Mouse (Mus musculus) forebrain, embryonic 16.5 days (tissue): ENCODE results near the gene Nlgn2. TPM values are rescaled to one million over a fixed set of nuclear protein-coding genes. Genes with fewer than 3 reads are reported as not detected.

Source experiments
- ATAC-seq: fragments of 200-750 bp; cut with Nextera tagmentation; 2 replicates; pipeline ENCODE4 v1.8.0; 2017; ENCODE audit warnings: mild to moderate bottlenecking, moderate library complexity
- H3K27ac ChIP-seq: fragments of 300-500 bp; sonication (generic); 2 replicates; pipeline ENCODE4 v1.5.1; 2014; ENCODE audit warnings: low read length, control low read depth
- H3K27me3 ChIP-seq: fragments of 300-500 bp; sonication (generic); replicated peaks from 2 replicates; pipeline ENCODE4 v1.6.1; 2014; ENCODE audit warnings: low read length; ENCODE audit not compliant: control insufficient read depth, insufficient read depth
- H3K36me3 ChIP-seq: fragments of 300-500 bp; sonication (generic); 2 replicates; pipeline ENCODE4 v1.6.1; 2014; ENCODE audit not compliant: control insufficient read depth, insufficient read depth
- H3K4me1 ChIP-seq: fragments of 300-500 bp; sonication (generic); replicated peaks from 2 replicates; pipeline ENCODE4 v1.6.1; 2014; ENCODE audit warnings: low read length; ENCODE audit not compliant: control insufficient read depth, insufficient read depth
- H3K4me2 ChIP-seq: fragments of 300-500 bp; sonication (generic); 2 replicates; pipeline ENCODE4 v1.6.1; 2014; ENCODE audit warnings: mild to moderate bottlenecking, low read length, control low read depth
- H3K4me3 ChIP-seq: fragments of 300-500 bp; sonication (generic); replicated peaks from 2 replicates; pipeline ENCODE4 v1.5.1; 2014; ENCODE audit warnings: mild to moderate bottlenecking, low read length, control low read depth
- H3K9ac ChIP-seq: fragments of 300-500 bp; sonication (generic); replicated peaks from 2 replicates; pipeline ENCODE4 v1.6.1; 2014; ENCODE audit warnings: low read depth, low read length, control low read depth
- H3K9me3 ChIP-seq: fragments of 300-500 bp; sonication (generic); 2 replicates; pipeline ENCODE4 v1.6.1; 2016; ENCODE audit warnings: low read length; ENCODE audit not compliant: control insufficient read depth
- WGBS: fragments of 180-500 bp; shearing (Covaris S2); extraction: QIAGEN DNeasy Blood & Tissue Kit; methylation state at CpG from one replicate; pipeline ENCODE4 v1.1.7; 2014; 5-methylcytosine and 5-hydroxymethylcytosine counted together
- polyA plus RNA-seq: library from polyadenylated mRNA; unstranded; fragments of >200 nt; fragmentation: Nextera tagmentation; extraction: Ambion mirVana; gene quantifications from 2 replicates; pipeline ENCODE4 v1.2.1, GENCODE M21; 2015

The Nlgn2 gene
- polyA plus RNA-seq, 1 experiment from 2014 or later: 22.8 TPM

DNA sequence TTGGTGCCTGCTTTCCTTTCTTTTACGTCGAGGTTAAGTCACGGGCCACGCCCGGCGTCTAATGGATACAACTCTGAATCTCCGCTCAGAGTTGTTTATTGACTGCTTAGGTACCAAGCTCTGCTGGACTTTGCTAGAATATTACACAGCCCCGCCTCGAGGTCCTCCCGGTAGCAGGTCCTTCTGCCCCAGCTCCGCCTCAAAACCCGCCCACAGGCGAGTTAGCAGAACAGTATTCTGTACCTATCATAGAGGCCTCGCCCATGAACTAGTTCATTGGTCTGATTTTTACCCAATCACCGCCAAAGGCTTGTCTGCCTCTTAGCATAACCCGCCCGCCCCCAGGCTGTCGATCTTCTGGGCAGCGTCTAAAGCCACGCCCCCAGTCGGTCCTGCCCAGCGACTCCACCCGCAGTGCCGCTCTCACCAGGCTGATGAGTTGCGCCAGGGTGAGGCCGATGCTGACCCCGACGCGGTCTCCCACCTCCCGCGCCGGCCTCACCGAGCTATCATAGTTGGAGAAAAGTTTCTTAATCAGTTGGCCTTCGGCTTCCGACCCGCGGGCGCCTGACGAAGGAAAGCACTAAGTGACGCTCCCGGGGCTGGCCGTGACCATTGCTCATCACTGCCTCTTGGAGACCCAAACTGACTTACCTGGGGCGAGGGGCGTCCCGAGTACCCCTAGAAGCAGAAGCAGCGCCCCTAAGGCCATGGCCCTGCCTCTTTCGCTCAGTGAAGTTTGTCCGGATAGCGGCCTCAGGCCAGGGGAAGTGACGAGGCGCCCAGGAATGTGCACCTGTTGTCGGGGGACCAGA, 42.2 kb downstream of the Nlgn2 start, which contains the start of gene Chrnb1:
Gene Chrnb1, minus strand, starts transcription at position 776 of the 815 bp plus-strand sequence.
- H3K27ac ChIP-seq: no peak within 1 kb of the TSS
- ATAC-seq: peak; percentile 95
- peak within 1 kb of the TSS; percentile 87 for H3K4me2 ChIP-seq
- H3K4me3 ChIP-seq: peak within 1 kb of the TSS; percentile 53
- H3K36me3 ChIP-seq: no peaks in the 10 kb centered on the region
- no peaks in the 10 kb centered on the region for H3K9me3 ChIP-seq
- H3K4me1 ChIP-seq: peaks cover 21% of the 10 kb centered on the region
- WGBS: 2% methylated on average over 49 of the region's 52 CpGs
- H3K9ac ChIP-seq: peak within 1 kb of the TSS; percentile 48
- H3K27me3 ChIP-seq: peaks cover 4% of the 10 kb centered on the region; the same call in 1 of the 2 replicates

- no peak overlapping the region for H3K4me2 ChIP-seq
- peaks cover 11% of the 10 kb centered on the region for H3K4me1 ChIP-seq
- peaks cover 4% of the 10 kb centered on the region; the same call in 1 of the 2 replicates for H3K27me3 ChIP-seq
- H3K36me3 ChIP-seq: no peaks in the 10 kb centered on the region
- no peak overlapping the region for H3K9ac ChIP-seq
- no peak for ATAC-seq
- no peaks in the 10 kb centered on the region for H3K9me3 ChIP-seq
- WGBS: 53% methylated on average over 5 of the region's 5 CpGs
- no peak overlapping the region for H3K27ac ChIP-seq
- H3K4me3 ChIP-seq: no peak overlapping the region
Observed at GRCm38 (mm10) chr11:69793429-69793828, 44.2 kb downstream of the Nlgn2 start.

GRCm38 (mm10) chr11:69791420-69791819, 46.2 kb downstream of the Nlgn2 start:
- peaks cover 11% of the 10 kb centered on the region for H3K4me1 ChIP-seq
- H3K4me2 ChIP-seq: no peak overlapping the region
- H3K27ac ChIP-seq: no peak overlapping the region
- no peak overlapping the region for H3K9ac ChIP-seq
- no peaks in the 10 kb centered on the region for H3K9me3 ChIP-seq
- H3K36me3 ChIP-seq: no peaks in the 10 kb centered on the region
- H3K27me3 ChIP-seq: 0 out of 2 replicates have a peak, but pooled peaks cover 4% of the 10 kb centered on the region
- ATAC-seq: no peak
- H3K4me3 ChIP-seq: no peak overlapping the region
- WGBS: 68% methylated on average over 5 of the region's 5 CpGs

GRCm38 (mm10) chr11:69789431-69789830, 48.2 kb downstream of the Nlgn2 start:
- 71% methylated on average over 5 of the region's 5 CpGs for WGBS
- Histone ChIP-seq H3K9ac (no peak overlapping the region), H3K4me1 (no peaks in the 10 kb centered on the region), H3K9me3 (no peaks in the 10 kb centered on the region), H3K4me2 (no peak overlapping the region), H3K27ac (no peak overlapping the region), H3K4me3 (no peak overlapping the region), H3K36me3 (no peaks in the 10 kb centered on the region), H3K27me3 (0 out of 2 replicates have a peak, but pooled peaks cover 2% of the 10 kb centered on the region)
- ATAC-seq: no peak

GRCm38 (mm10) chr11:69787306-69787705, 50.3 kb downstream of the Nlgn2 start:
- H3K27me3 ChIP-seq: 0 out of 2 replicates have a peak, but pooled peaks cover 2% of the 10 kb centered on the region
- H3K4me3 ChIP-seq: no peak overlapping the region
- no peaks in the 10 kb centered on the region for H3K36me3 ChIP-seq
- H3K4me2 ChIP-seq: no peak overlapping the region
- H3K27ac ChIP-seq: no peak overlapping the region
- H3K9ac ChIP-seq: no peak overlapping the region
- H3K4me1 ChIP-seq: no peaks in the 10 kb centered on the region
- WGBS: 85% methylated on average over 5 of the region's 5 CpGs
- no peak for ATAC-seq
- H3K9me3 ChIP-seq: no peaks in the 10 kb centered on the region

GRCm38 (mm10) chr11:69784793-69785272, 52.8 kb downstream of the Nlgn2 start:
- ATAC-seq: no peak
- Histone ChIP-seq H3K9ac (no peak overlapping the region), H3K27ac (no peak overlapping the region), H3K4me1 (no peaks in the 10 kb centered on the region), H3K4me3 (no peak overlapping the region), H3K9me3 (no peaks in the 10 kb centered on the region), H3K36me3 (no peaks in the 10 kb centered on the region), H3K4me2 (no peak overlapping the region), H3K27me3 (no peaks in the 10 kb centered on the region)
- 56% methylated on average over 15 of the region's 15 CpGs for WGBS

- H3K9ac ChIP-seq: no peak overlapping the region
- 44% methylated on average over 4 of the region's 4 CpGs for WGBS
- no peaks in the 10 kb centered on the region for H3K36me3 ChIP-seq
- no peak overlapping the region for H3K4me2 ChIP-seq
- H3K4me3 ChIP-seq: no peak overlapping the region
- ATAC-seq: no peak
- no peak overlapping the region for H3K27ac ChIP-seq
- H3K9me3 ChIP-seq: no peaks in the 10 kb centered on the region
- no peaks in the 10 kb centered on the region for H3K4me1 ChIP-seq
- no peaks in the 10 kb centered on the region for H3K27me3 ChIP-seq
Observed at GRCm38 (mm10) chr11:69781828-69782227, 55.8 kb downstream of the Nlgn2 start.

- Histone ChIP-seq H3K4me2 (no peak overlapping the region), H3K36me3 (peaks cover 4% of the 10 kb centered on the region), H3K4me1 (no peaks in the 10 kb centered on the region), H3K9ac (no peak overlapping the region), H3K27me3 (no peaks in the 10 kb centered on the region), H3K4me3 (no peak overlapping the region), H3K9me3 (no peaks in the 10 kb centered on the region), H3K27ac (no peak overlapping the region)
- ATAC-seq: no peak
- 48% methylated on average over 7 of the region's 7 CpGs for WGBS
Observed at GRCm38 (mm10) chr11:69778985-69779384, 58.6 kb downstream of the Nlgn2 start.

- peaks cover 4% of the 10 kb centered on the region for H3K36me3 ChIP-seq
- H3K9me3 ChIP-seq: no peaks in the 10 kb centered on the region
- H3K27ac ChIP-seq: no peak overlapping the region
- 66% methylated on average over 23 of the region's 23 CpGs for WGBS
- no peaks in the 10 kb centered on the region for H3K27me3 ChIP-seq
- H3K4me1 ChIP-seq: no peaks in the 10 kb centered on the region
- no peak overlapping the region for H3K4me3 ChIP-seq
- no peak overlapping the region for H3K4me2 ChIP-seq
- no peak; the same call in 1 of the 2 replicates for ATAC-seq
- H3K9ac ChIP-seq: no peak overlapping the region
Observed at GRCm38 (mm10) chr11:69778258-69778982, 59.2 kb downstream of the Nlgn2 start.
